Mouse (Mus musculus) intestine, postnatal 0 days (tissue): Measurements from ENCODE around the gene Shmt2. TPM values are rescaled to one million over a fixed set of nuclear protein-coding genes. Genes with fewer than 3 reads are reported as not detected.

ENCODE experiments used
- ATAC-seq: fragments of 200-750 bp; cut with Nextera tagmentation; 2 replicates; pipeline ENCODE4 v1.8.0; 2017; ENCODE audit warnings: mild to moderate bottlenecking, moderate TSS enrichment, moderate library complexity
- H3K27ac ChIP-seq: fragments of 300-500 bp; sonication (generic); 2 replicates; pipeline ENCODE4 v1.5.1; 2014; ENCODE audit warnings: mild to moderate bottlenecking, low read depth, low read length, moderate library complexity
- H3K27me3 ChIP-seq: fragments of 300-500 bp; sonication (generic); replicated peaks from 2 replicates; pipeline ENCODE4 v1.6.1; 2014; ENCODE audit warnings: low read length, mixed read lengths; ENCODE audit not compliant: control insufficient read depth, insufficient read depth
- H3K36me3 ChIP-seq: fragments of 300-500 bp; sonication (generic); 2 replicates; pipeline ENCODE4 v1.6.1; 2014; ENCODE audit warnings: mild to moderate bottlenecking, moderate library complexity; ENCODE audit not compliant: control insufficient read depth, insufficient read depth
- H3K4me1 ChIP-seq: fragments of 300-500 bp; sonication (generic); replicated peaks from 2 replicates; pipeline ENCODE4 v1.6.1; 2014; ENCODE audit warnings: antibody characterized with exemption, low read length, mixed read lengths; ENCODE audit not compliant: control insufficient read depth, insufficient read depth
- H3K4me2 ChIP-seq: fragments of 300-500 bp; sonication (generic); replicated peaks from 2 replicates; pipeline ENCODE4 v1.6.1; 2014; ENCODE audit warnings: low read depth, mild to moderate bottlenecking, moderate library complexity
- H3K4me3 ChIP-seq: fragments of 300-500 bp; sonication (generic); 2 replicates; pipeline ENCODE4 v1.5.1; 2014; ENCODE audit warnings: low read depth, low read length
- H3K9ac ChIP-seq: fragments of 300-500 bp; sonication (generic); 2 replicates; pipeline ENCODE4 v1.6.1; 2014; ENCODE audit warnings: mild to moderate bottlenecking, low read depth, low read length
- H3K9me3 ChIP-seq: fragments of 300-500 bp; sonication (generic); 2 replicates; pipeline ENCODE4 v1.6.1; 2016; ENCODE audit warnings: mixed run types; ENCODE audit not compliant: control insufficient read depth
- CTCF ChIP-seq: sonication (generic); IDR thresholded peaks from 2 replicates; pipeline ENCODE4 v1.5.1; 2016; ENCODE audit warnings: low read depth, mild to moderate bottlenecking, control low read depth, antibody characterized with exemption, moderate library complexity
- WGBS: fragments of 180-500 bp; shearing (Covaris S2); extraction: QIAGEN DNeasy Blood & Tissue Kit; methylation state at CpG from one replicate; pipeline ENCODE4 v1.1.7; 2014; 5-methylcytosine and 5-hydroxymethylcytosine counted together
- polyA plus RNA-seq: library from polyadenylated mRNA; unstranded; fragments of >200 nt; fragmentation: Nextera tagmentation; extraction: Ambion mirVana; gene quantifications from 2 replicates; pipeline ENCODE4 v1.2.1, GENCODE M21; 2015

Shmt2 gene
- polyA plus RNA-seq, 1 experiment from 2014 or later, result 26.2 TPM

DNA sequence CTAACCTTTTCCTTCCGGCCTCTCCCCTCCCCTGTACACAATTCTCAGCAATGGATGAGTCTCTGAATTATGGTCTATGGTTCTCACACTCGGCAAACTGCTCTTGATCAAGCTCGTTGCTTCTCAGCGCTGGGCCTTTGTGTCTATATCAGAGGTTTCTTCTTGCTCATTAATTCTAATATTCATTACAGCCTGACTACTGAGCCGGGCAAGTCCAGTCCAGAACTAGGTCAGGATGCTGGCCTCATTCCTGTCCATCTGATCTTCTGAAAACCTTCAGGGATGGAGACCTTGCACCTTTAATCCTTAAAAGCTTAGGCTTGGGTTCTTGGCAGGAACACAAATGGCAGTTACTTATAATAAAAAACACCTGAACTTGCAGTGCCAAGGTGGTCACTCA lies 22.7 kb downstream of the Shmt2 start:
- no peak for TF ChIP-seq CTCF
- Histone ChIP-seq H3K36me3 (peaks cover 50% of the 10 kb centered on the region), H3K9ac (no peak overlapping the region), H3K27ac (no peak overlapping the region), H3K4me2 (no peak overlapping the region), H3K9me3 (no peaks in the 10 kb centered on the region), H3K4me3 (no peak overlapping the region), H3K27me3 (no peaks in the 10 kb centered on the region), H3K4me1 (no peaks in the 10 kb centered on the region)
- WGBS, result 90% methylated on average over 5 of the region's 5 CpGs
- no peak for ATAC-seq

DNA sequence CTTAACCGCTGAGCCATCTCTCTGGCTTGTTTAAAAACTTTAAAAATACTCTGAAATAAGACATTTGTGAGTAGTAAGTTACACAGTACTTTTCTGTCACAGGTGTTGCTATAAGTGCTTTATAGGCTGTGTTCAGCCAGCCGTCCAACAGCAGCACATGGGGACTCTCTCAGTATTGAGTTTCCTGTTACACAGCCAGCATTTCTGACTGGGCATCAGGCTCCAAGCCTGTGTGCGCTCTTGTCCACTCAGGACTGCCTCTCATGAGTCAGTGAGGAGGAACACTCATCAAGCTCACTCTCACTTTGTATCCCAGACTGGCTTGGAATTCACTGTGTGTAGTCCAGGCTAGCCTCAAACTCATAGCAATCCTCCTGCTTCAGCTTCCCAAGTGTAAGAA lies 26.1 kb downstream of the Shmt2 start:
- WGBS, result 91% methylated on average over 3 of the region's 3 CpGs
- TF ChIP-seq CTCF, result no peak
- H3K9ac ChIP-seq, result no peak overlapping the region
- no peaks in the 10 kb centered on the region for H3K27me3 ChIP-seq
- no peak overlapping the region for H3K4me3 ChIP-seq
- H3K4me2 ChIP-seq, result no peak overlapping the region
- peaks cover 83% of the 10 kb centered on the region for H3K36me3 ChIP-seq
- H3K9me3 ChIP-seq, result no peaks in the 10 kb centered on the region
- no peak overlapping the region for H3K27ac ChIP-seq
- no peak for ATAC-seq
- no peaks in the 10 kb centered on the region for H3K4me1 ChIP-seq

DNA sequence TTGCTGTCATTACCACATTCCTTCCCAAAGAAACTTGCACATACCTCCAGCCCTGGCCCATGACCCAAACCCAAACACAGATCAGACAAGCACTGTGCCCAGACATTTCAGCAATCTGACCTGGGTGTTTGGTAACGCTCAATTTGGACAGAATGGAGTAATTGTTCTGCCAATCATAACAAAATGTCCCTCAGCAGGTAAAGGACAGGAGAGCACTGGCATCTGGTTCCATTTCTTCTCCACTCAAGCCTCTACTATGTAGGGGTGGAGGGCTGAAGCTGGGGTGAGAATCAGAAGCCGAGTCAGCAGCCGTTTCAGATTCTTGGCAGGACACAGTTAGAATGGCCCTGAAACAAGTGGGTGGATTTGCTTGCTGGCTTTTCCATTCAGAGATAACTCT lies 30.1 kb downstream of the Shmt2 start:
- H3K4me1 ChIP-seq, result no peaks in the 10 kb centered on the region
- H3K27me3 ChIP-seq, result no peaks in the 10 kb centered on the region
- H3K9me3 ChIP-seq, result no peaks in the 10 kb centered on the region
- WGBS, result 88% methylated on average over 3 of the region's 3 CpGs
- no peak for TF ChIP-seq CTCF
- H3K4me3 ChIP-seq, result no peak overlapping the region
- no peak for ATAC-seq
- no peak overlapping the region for H3K9ac ChIP-seq
- no peak overlapping the region for H3K27ac ChIP-seq
- no peak overlapping the region for H3K4me2 ChIP-seq
- peaks cover 89% of the 10 kb centered on the region for H3K36me3 ChIP-seq

DNA sequence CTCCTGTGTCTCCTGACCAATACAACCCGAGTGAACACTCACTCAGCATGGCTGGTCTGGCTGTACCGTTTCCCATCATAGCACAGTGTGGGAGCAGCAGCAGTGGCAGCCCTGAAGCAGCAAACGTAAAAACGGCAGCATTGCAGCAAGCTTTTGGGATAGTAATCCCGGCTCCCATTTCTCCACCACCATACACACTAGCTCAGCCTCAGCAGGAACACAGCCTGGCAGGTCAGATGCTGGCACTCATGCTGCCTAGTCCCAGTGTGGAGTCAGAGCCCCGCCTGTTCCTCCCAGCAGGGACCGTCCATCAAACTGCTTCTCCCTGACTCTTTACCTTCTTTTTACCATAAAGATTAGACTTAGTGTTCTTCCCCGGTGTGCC lies 31.1 kb downstream of the Shmt2 start:
- Histone ChIP-seq H3K4me1 (no peaks in the 10 kb centered on the region), H3K27ac (no peak overlapping the region), H3K4me2 (no peak overlapping the region), H3K27me3 (no peaks in the 10 kb centered on the region), H3K9ac (no peak overlapping the region), H3K36me3 (peaks cover 89% of the 10 kb centered on the region), H3K4me3 (no peak overlapping the region), H3K9me3 (no peaks in the 10 kb centered on the region)
- 80% methylated on average over 8 of the region's 8 CpGs for WGBS
- TF ChIP-seq CTCF, result no peak
- ATAC-seq, result no peak

DNA sequence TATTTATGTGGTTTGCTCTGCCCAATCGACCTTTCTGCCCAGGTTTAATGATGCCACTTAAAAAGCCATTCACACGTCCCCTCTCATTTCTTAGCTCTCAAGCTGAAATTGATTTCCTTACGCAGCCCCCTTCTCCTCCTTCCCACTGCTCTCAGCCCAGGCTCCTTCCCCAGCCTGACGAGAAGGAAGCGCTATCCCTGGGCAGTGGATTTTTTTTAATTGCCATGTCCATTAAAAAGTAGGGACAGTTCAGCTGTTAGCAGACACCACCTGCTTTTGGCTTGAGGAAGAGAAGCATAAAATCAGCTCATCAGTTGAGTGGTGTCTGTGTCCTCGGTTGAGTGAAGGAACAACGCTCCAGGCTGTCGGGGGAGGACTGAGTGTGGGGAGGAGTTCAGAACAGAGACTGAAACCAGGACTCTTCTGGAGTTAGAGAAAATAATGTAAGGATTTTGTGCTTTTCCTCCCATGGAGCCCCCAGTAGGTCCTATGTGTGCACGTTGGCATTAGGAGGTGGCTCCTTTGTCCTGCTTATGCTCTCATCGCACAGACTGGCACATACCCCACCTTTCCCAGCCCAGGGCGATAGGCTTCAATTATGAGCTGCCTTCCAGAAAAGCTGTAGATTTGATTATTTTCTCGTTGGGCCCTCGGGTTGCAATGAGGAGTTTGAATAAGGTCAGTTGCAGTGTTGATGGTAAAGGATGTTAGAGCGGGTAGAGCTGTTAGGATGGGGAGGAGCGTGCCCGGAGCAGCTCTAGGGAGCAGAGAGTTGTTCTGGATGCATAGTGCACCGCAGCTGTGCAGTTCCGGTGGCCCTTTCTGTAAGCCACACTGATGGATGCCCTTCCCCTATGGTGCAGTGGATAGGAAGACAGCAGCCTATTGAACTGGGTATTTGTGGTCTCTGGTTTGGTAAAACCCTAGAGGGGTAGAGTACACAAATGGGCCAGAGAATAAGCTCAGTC lies 31.8 kb downstream of the Shmt2 start:
- WGBS, result 87% methylated on average over 18 of the region's 18 CpGs
- Histone ChIP-seq H3K9ac (no peak overlapping the region), H3K4me1 (no peaks in the 10 kb centered on the region), H3K27ac (no peak overlapping the region), H3K9me3 (no peaks in the 10 kb centered on the region), H3K36me3 (peaks cover 87% of the 10 kb centered on the region), H3K27me3 (no peaks in the 10 kb centered on the region), H3K4me2 (no peak overlapping the region), H3K4me3 (no peak overlapping the region)
- TF ChIP-seq CTCF, result no peak
- ATAC-seq, result no peak

DNA sequence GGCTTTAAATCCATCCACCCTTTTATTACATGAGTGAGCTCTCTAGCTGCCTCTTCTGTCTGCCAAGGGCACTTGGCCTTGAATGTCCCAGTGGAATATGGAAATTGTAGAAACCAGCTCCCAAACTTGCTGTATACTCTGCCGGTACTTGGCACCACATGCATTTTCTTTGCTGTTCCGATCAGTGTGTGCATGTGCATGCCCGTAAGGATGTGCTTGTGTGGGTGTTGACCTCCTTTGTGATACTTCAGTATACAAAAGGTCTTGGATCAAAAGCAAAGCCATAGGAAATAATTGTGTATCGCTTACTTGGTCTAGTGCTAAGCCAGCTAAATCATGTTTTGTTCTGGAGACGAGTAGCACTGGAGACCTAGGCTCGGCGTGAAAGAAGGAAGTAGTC lies 33.4 kb downstream of the Shmt2 start:
- Histone ChIP-seq H3K36me3 (peaks cover 87% of the 10 kb centered on the region), H3K4me1 (no peaks in the 10 kb centered on the region), H3K9me3 (no peaks in the 10 kb centered on the region), H3K4me3 (no peak overlapping the region), H3K4me2 (no peak overlapping the region), H3K27ac (no peak overlapping the region), H3K27me3 (no peaks in the 10 kb centered on the region), H3K9ac (no peak overlapping the region)
- ATAC-seq, result no peak
- no peak for TF ChIP-seq CTCF
- WGBS, result 90% methylated on average over 7 of the region's 7 CpGs
